Mouse (Mus musculus): Measurements from ENCODE around the gene Efna3.

Gene Efna3

GRCm38 (mm10) chr3:89337721-89338578 lies 15.2 kb upstream of the Efna3 start, which contains the start of gene Efna4:
Efna4 (minus strand) TSS chr3:89338028.
- WGBS = 5% methylated on average over 44 of the region's 44 CpGs

GRCm38 (mm10) chr3:89337062-89337720 lies 14.4 kb upstream of the Efna3 start:
- WGBS = 5% methylated on average over 21 of the region's 21 CpGs

GRCm38 (mm10) chr3:89336529-89336928 lies 13.8 kb upstream of the Efna3 start:
- 55% methylated on average over 6 of the region's 6 CpGs for WGBS

GRCm38 (mm10) chr3:89333053-89333452 lies 10.3 kb upstream of the Efna3 start:
- 55% methylated on average over 11 of the region's 11 CpGs for WGBS

- 39% methylated on average over 12 of the region's 12 CpGs for WGBS
These were observed 9.7 kb upstream of the Efna3 start for GRCm38 (mm10) chr3:89332476-89332875.

GRCm38 (mm10) chr3:89332013-89332412 lies 9.2 kb upstream of the Efna3 start:
- 56% methylated on average over 10 of the region's 10 CpGs for WGBS

- 84% methylated on average over 13 of the region's 13 CpGs for WGBS
These were observed 8.8 kb upstream of the Efna3 start for GRCm38 (mm10) chr3:89331561-89331960.

GRCm38 (mm10) chr3:89330948-89331347 lies 8.2 kb upstream of the Efna3 start:
- 57% methylated on average over 10 of the region's 10 CpGs for WGBS

GRCm38 (mm10) chr3:89330346-89330745 lies 7.6 kb upstream of the Efna3 start:
- WGBS = 63% methylated on average over 3 of the region's 3 CpGs

GRCm38 (mm10) chr3:89328623-89329022 lies 5.9 kb upstream of the Efna3 start:
- 69% methylated on average over 4 of the region's 4 CpGs for WGBS

GRCm38 (mm10) chr3:89327371-89327870 lies 4.7 kb upstream of the Efna3 start:
- WGBS = 75% methylated on average over 9 of the region's 9 CpGs

- 97% methylated on average over 8 of the region's 8 CpGs for WGBS
These were observed 3.1 kb upstream of the Efna3 start for GRCm38 (mm10) chr3:89325882-89326281.

- WGBS = 3% methylated on average over 14 of the region's 14 CpGs
These were observed 649 bp downstream of the Efna3 start for GRCm38 (mm10) chr3:89322131-89322500.

- 1% methylated on average over 62 of the region's 66 CpGs for WGBS
These were observed 1.3 kb downstream of the Efna3 start for GRCm38 (mm10) chr3:89321183-89322130.

GRCm38 (mm10) chr3:89320581-89321182 lies 2.1 kb downstream of the Efna3 start:
- 2% methylated on average over 41 of the region's 41 CpGs for WGBS

- WGBS = 1% methylated on average over 58 of the region's 58 CpGs
These were observed 3.0 kb downstream of the Efna3 start for GRCm38 (mm10) chr3:89319591-89320350.

- 20% methylated on average over 21 of the region's 21 CpGs for WGBS
These were observed 3.7 kb downstream of the Efna3 start for GRCm38 (mm10) chr3:89318971-89319590.

GRCm38 (mm10) chr3:89318316-89318715 lies 4.4 kb downstream of the Efna3 start:
- WGBS = 71% methylated on average over 8 of the region's 8 CpGs

GRCm38 (mm10) chr3:89317246-89317645 lies 5.5 kb downstream of the Efna3 start:
- 39% methylated on average over 5 of the region's 6 CpGs for WGBS

GRCm38 (mm10) chr3:89316833-89317232 lies 5.9 kb downstream of the Efna3 start:
- WGBS = 2% methylated on average over 4 of the region's 4 CpGs
